Mouse (Mus musculus) E14TG2a.4 (cell line): ENCODE measurements around the gene Akt1s1.

Experiments
- H3K27me3 ChIP-seq: 2 replicates; pipeline ENCODE4 v1.6.1; 2014; ENCODE audit warnings: low read length, control low read depth; ENCODE audit not compliant: insufficient read depth
- H3K36me3 ChIP-seq: 2 replicates; pipeline ENCODE4 v1.6.1; 2014; ENCODE audit warnings: low read length, control low read depth; ENCODE audit not compliant: insufficient read depth
- H3K4me1 ChIP-seq: replicated peaks from 2 replicates; pipeline ENCODE4 v1.6.1; 2014; ENCODE audit warnings: low read depth, low read length, control low read depth
- H3K4me3 ChIP-seq: replicated peaks from 2 replicates; pipeline ENCODE4 v1.5.1; 2014; ENCODE audit warnings: mild to moderate bottlenecking, low read length
- H3K9me3 ChIP-seq: 2 replicates; pipeline ENCODE4 v1.6.1; 2014; ENCODE audit warnings: low read length, control low read depth
- CTCF ChIP-seq: conservative IDR thresholded peaks from 2 replicates; pipeline ENCODE4 v1.5.1; 2014; ENCODE audit warnings: low read length
- NANOG ChIP-seq: IDR thresholded peaks from 2 replicates; pipeline ENCODE4 v1.6.1; 2014; ENCODE audit warnings: borderline replicate concordance, low read length, mixed read lengths
- POU5F1 ChIP-seq: IDR thresholded peaks from 2 replicates; pipeline ENCODE4 v1.6.1; 2014; ENCODE audit warnings: low read length, borderline replicate concordance

Gene Akt1s1

DNA sequence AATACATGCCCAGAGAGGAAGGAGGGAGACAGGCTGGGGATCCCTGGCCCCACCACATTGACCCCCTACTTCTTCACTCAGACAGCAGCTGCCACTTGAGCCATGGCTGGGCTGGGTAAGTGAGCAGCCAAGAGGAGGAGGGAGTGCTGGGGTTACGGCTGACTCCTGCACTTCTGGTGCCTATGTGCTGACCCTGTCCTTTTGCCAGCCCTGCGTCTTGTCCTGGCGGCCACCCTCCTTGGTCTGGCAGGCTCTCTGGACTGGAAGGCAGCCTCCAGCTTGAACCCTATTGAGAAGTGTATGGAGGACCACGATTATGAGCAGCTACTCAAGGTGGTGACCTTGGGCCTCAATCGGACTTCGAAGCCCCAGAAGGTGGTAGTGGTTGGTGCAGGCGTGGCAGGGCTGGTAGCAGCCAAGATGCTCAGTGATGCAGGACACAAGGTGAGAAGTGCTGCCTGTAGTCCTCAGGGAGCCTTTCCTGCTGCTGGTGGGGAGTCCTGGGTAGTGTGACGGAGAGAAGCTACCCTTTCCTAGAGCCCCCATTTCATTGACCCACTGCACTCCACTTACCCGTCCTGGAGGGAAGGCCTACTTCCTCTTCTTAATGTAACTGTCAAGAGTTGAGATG, 12.3 kb upstream of the Akt1s1 start:
- peaks cover 29% of the 10 kb centered on the region for H3K27me3 ChIP-seq
- no peak overlapping the region for H3K4me3 ChIP-seq
- TF ChIP-seq POU5F1, result no peak
- TF ChIP-seq NANOG, result no peak
- no peak for TF ChIP-seq CTCF
- peaks cover 58% of the 10 kb centered on the region for H3K4me1 ChIP-seq
- H3K9me3 ChIP-seq, result no peaks in the 10 kb centered on the region
- peaks cover 82% of the 10 kb centered on the region for H3K36me3 ChIP-seq

DNA sequence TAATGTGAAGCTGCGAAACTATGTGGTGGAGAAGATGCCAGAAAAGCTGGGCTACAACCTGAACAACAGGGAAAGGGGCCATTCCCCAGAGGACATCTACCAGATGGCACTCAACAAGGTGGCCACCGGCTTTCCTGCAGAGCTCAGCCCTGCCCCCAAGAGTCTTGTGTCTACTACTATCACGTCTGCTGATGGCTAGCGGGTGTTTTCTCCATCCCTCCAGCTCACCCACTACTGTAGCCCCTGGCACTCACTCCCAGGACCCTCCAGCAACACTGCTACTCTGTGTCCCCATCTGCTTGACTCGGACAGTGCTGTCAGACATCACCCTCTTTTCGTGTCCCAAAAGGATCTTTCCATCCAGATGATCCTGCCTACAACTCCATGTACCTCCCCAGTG, 10.7 kb upstream of the Akt1s1 start:
- H3K9me3 ChIP-seq, result no peaks in the 10 kb centered on the region
- H3K36me3 ChIP-seq, result peaks cover 83% of the 10 kb centered on the region
- peaks cover 58% of the 10 kb centered on the region for H3K4me1 ChIP-seq
- peaks cover 29% of the 10 kb centered on the region for H3K27me3 ChIP-seq
- no peak overlapping the region for H3K4me3 ChIP-seq
- no peak for TF ChIP-seq POU5F1
- no peak for TF ChIP-seq CTCF
- TF ChIP-seq NANOG, result no peak

GRCm38 (mm10) chr7:44839171-44839490, 9.7 kb upstream of the Akt1s1 start:
- H3K36me3 ChIP-seq, result peaks cover 84% of the 10 kb centered on the region
- peak overlapping the region; percentile 74 for H3K4me3 ChIP-seq
- H3K4me1 ChIP-seq, result peaks cover 62% of the 10 kb centered on the region
- TF ChIP-seq POU5F1 (no peak), CTCF (no peak), NANOG (no peak)
- H3K9me3 ChIP-seq, result no peaks in the 10 kb centered on the region
- H3K27me3 ChIP-seq, result peaks cover 29% of the 10 kb centered on the region

DNA sequence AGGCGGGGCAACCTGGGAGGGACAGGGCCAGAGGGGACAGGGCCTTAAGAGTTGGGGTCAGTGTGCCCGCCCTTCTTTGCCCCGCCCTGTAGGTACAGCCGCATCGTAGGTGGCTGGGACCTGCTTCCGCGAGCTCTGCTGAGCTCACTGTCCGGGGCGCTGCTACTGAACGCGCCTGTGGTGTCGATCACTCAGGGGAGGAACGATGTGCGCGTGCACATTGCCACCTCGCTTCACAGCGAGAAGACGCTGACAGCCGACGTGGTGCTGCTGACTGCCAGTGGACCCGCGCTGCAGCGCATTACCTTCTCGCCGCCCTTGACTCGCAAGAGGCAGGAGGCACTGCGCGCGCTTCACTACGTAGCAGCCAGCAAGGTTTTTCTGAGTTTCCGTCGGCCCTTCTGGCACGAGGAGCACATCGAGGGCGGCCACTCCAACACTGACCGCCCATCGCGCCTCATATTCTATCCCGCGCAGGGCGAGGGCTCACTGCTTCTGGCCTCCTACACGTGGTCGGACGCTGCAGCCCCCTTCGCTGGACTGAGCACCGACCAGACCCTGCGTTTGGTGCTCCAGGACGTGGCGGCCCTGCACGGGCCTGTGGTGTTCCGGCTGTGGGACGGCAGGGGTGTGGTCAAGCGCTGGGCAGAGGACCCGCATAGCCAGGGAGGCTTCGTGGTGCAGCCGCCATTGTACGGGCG, 9.2 kb upstream of the Akt1s1 start:
- no peak for TF ChIP-seq NANOG
- TF ChIP-seq CTCF, result no peak
- no peak for TF ChIP-seq POU5F1
- peak overlapping the region; percentile 74 for H3K4me3 ChIP-seq
- peaks cover 84% of the 10 kb centered on the region for H3K36me3 ChIP-seq
- H3K4me1 ChIP-seq, result peaks cover 63% of the 10 kb centered on the region
- H3K27me3 ChIP-seq, result peaks cover 29% of the 10 kb centered on the region
- no peaks in the 10 kb centered on the region for H3K9me3 ChIP-seq

- Histone ChIP-seq H3K4me3 (peak overlapping the region; percentile 74), H3K9me3 (no peaks in the 10 kb centered on the region), H3K27me3 (peaks cover 29% of the 10 kb centered on the region), H3K36me3 (peaks cover 84% of the 10 kb centered on the region), H3K4me1 (peaks cover 67% of the 10 kb centered on the region)
- no peak for TF ChIP-seq POU5F1
- TF ChIP-seq NANOG, result no peak
- TF ChIP-seq CTCF, result no peak
These were observed 8.4 kb upstream of the Akt1s1 start for GRCm38 (mm10) chr7:44840426-44840825.

- no peaks in the 10 kb centered on the region for H3K9me3 ChIP-seq
- TF ChIP-seq CTCF, result no peak
- no peak for TF ChIP-seq POU5F1
- no peak for TF ChIP-seq NANOG
- peaks cover 84% of the 10 kb centered on the region for H3K36me3 ChIP-seq
- peaks cover 62% of the 10 kb centered on the region for H3K4me1 ChIP-seq
- H3K4me3 ChIP-seq, result no peak overlapping the region
- H3K27me3 ChIP-seq, result peaks cover 29% of the 10 kb centered on the region
These were observed 6.8 kb upstream of the Akt1s1 start for GRCm38 (mm10) chr7:44841825-44842463.

DNA sequence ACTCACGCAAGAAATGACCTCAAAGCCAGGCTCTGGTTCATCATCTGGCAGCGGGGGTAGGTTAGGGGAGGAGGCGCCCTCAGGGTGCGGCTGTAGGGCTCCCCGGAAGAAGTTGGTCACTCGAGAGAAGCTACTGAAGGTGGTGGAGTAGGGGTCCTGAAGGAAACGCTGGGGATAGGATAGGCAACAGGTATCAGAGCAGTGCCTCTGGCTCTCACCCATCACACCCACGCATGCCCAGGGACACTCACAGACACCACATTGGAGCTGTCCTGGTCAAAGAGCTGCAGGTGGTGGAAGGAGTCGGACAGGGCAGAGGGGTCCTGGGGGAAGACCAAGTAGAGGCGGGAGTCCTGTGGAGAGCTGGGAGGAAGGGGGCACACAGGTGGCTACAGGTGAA, 3.8 kb upstream of the Akt1s1 start:
- H3K9me3 ChIP-seq, result no peaks in the 10 kb centered on the region
- TF ChIP-seq POU5F1, result no peak
- TF ChIP-seq CTCF, result no peak
- TF ChIP-seq NANOG, result no peak
- peaks cover 8% of the 10 kb centered on the region for H3K27me3 ChIP-seq
- H3K4me3 ChIP-seq, result no peak overlapping the region
- peaks cover 77% of the 10 kb centered on the region for H3K36me3 ChIP-seq
- peaks cover 59% of the 10 kb centered on the region for H3K4me1 ChIP-seq

GRCm38 (mm10) chr7:44846804-44847203, 2.0 kb upstream of the Akt1s1 start:
- Histone ChIP-seq H3K27me3 (no peaks in the 10 kb centered on the region), H3K4me3 (no peak overlapping the region), H3K9me3 (no peaks in the 10 kb centered on the region), H3K36me3 (peaks cover 75% of the 10 kb centered on the region), H3K4me1 (peaks cover 59% of the 10 kb centered on the region)
- no peak for TF ChIP-seq NANOG

DNA sequence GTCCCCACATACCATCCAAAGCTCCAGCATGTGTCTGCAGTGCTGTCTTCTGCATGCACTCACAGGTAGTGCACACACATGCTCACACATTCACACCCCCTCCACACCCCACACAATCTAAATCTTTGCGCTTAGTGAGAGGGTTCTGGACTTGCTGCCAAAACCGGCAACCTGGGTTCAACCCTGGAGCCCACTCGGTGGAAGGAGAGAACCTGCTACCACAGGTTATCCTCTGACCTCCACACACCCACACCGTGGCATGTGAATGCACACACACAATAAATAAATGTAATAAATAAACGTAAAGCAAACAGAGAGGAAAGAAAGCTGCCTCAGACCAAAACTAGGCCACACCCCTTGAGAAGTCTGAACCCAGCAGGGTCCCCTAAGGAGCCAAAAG, 1.0 kb upstream of the Akt1s1 start:
- TF ChIP-seq POU5F1 (no peak), NANOG (no peak), CTCF (no peak)
- Histone ChIP-seq H3K36me3 (peaks cover 72% of the 10 kb centered on the region), H3K4me1 (peaks cover 66% of the 10 kb centered on the region), H3K27me3 (no peaks in the 10 kb centered on the region), H3K9me3 (no peaks in the 10 kb centered on the region), H3K4me3 (peak overlapping the region; percentile 94)
